Mouse (Mus musculus) bone marrow, adult 2 months (tissue): Measurements from ENCODE around the gene Mrpl34.

Source experiments
- CTCF ChIP-seq: fragments of 200-500 bp; IDR thresholded peaks from 2 replicates; pipeline ENCODE4 v1.5.1; 2011; ENCODE audit warnings: low read length, control low read depth; ENCODE audit not compliant: control insufficient read depth, insufficient read depth
- POLR2A ChIP-seq: fragments of 200-500 bp; IDR thresholded peaks from 2 replicates; pipeline ENCODE4 v1.6.1; 2011; ENCODE audit warnings: low read depth, mild to moderate bottlenecking, control low read depth, low read length, borderline replicate concordance; ENCODE audit not compliant: control insufficient read depth

- TF ChIP-seq CTCF (no peak), POLR2A (no peak)
Observed at GRCm38 (mm10) chr8:71451337-71451736, 13.4 kb upstream of the Mrpl34 start.
